Mouse (Mus musculus) adrenal gland, adult 8-10 months (tissue): ENCODE measurements around the gene Cflar. TPM values are rescaled to one million over a fixed set of nuclear protein-coding genes. Genes with fewer than 3 reads are reported as not detected.
"Not testable (repeated sequence)": the region's sequence is repeated elsewhere in the genome, so short reads cannot be mapped to it uniquely, and the experiment has no call there.

Experiments
- DNase-seq: peaks from one replicate; pipeline ENCODE4 v3.0.0; 2022
- total RNA-seq, 4 experiments: library from RNA; stranded (reverse); gene quantifications; 2 replicates each; pipeline ENCODE4 v1.2.4; 2022

Cflar gene
- total RNA-seq, 4 experiments from 2014 or later, result 108 to 144 (median 125) TPM

DNA sequence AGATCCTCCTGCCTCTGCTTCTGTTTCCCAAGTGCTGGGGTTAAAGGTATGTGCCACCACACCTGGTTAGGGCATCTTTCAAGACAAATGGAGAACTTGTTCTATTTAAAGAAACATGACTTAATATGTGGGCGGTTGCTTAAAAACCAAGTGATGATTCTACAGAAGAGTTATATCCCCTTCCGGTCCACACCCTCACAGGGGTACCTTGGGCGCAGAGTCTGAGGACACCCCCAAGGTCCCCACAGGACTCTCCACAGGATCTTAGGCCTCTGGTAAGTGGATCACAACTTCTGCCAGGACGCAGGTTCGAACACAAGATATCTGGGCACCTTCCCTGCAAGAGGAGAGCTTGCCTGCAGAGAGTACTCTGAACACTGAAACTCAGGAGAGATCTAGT lies 64.1 kb downstream of the Cflar start:
- DNase-seq, result no peak

DNA sequence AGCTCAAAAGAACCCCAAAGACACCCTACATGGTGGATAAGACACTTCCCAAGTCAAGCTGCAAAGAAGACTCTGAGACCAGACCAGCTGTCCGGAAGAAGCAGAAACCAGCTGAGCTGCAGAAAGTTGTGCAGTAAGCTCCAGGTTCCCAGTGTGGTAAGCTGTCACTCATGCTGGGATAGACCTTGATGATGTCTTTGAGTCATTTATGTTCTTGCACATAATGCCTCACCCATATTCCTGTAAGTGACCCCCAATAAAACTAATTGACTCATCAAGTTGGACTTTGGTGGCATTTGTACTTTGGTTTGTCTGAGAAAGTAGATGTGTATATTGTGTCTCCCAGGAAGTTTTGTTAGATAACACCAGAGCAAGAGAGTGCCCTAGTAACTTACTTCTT lies 66.3 kb downstream of the Cflar start:
- DNase-seq, result no peak

DNA sequence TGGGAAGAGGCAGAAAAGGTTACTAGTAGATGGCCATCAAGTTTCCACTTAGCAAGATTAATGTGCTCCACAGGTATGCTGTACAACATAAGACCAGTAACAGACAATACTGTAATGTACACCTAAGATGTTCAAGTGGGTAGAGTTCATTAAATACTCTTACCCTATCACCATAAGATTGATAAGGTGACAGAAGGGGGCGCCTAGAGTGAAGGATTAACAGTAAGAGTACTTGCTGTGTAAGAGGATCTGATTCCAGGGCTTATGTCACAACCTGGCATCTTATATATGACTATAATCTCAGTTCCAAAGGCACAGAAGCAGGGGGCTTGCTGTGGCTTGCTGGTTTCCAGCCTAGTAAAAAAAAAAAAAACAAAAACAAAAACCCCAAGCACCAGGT lies 66.9 kb downstream of the Cflar start:
- DNase-seq, result no peak

DNA sequence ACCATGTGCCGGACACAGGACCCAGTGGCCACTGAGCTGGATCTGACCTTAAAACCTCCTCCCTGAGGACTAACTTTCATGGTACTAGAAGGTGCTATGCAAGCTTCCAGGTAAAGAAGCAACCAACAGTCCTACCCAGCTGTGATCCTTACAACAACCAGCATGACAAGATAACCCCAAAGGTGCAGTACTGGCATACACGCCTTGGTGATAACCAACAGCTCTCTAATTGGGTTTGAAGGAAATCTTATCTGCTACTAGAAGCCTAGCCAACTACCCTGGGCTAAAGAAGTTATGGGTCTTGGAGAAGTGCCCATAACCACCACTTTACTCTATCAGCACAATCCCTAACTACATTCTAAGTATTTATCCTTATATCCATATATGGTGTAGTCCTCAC lies 75.0 kb downstream of the Cflar start:
- DNase-seq, result no peak

DNA sequence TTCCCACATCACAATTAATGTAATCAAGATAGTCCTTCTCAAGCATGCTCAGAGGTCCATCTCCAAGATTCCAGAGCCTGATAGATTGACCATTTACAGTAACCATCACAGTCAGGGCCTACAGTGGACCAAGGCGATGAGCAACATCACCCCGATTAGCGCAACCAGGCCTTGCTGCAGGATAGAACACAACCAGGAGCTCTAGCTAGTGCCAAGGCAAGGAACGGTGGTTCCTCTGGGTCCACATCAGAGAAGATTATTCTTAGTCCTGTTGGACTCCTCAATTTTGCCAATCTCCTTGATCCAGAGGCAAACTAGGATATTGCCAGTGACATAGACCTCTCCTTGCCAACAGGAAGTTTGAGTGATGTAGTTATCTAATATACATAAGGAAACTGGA lies 77.1 kb downstream of the Cflar start:
- no peak for DNase-seq

DNA sequence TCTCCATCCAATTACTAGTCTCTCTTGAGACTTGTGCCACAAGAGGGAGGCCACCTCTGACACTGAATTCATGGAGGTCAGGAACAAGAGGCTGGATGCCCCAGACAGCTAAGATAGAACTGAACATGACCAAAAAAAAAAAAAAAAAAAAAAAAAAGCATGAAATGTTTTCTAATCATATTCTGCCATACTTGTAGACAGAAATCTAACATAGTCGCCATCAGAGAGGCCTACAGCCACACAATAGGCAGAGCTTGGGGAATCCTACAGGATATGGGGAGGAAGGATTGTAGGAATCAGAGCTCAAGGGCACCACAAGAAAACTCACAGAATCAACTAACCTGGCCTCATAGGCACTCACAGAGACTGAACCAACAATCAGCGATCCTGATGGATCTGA lies 83.4 kb downstream of the Cflar start:
- DNase-seq, result no peak

DNA sequence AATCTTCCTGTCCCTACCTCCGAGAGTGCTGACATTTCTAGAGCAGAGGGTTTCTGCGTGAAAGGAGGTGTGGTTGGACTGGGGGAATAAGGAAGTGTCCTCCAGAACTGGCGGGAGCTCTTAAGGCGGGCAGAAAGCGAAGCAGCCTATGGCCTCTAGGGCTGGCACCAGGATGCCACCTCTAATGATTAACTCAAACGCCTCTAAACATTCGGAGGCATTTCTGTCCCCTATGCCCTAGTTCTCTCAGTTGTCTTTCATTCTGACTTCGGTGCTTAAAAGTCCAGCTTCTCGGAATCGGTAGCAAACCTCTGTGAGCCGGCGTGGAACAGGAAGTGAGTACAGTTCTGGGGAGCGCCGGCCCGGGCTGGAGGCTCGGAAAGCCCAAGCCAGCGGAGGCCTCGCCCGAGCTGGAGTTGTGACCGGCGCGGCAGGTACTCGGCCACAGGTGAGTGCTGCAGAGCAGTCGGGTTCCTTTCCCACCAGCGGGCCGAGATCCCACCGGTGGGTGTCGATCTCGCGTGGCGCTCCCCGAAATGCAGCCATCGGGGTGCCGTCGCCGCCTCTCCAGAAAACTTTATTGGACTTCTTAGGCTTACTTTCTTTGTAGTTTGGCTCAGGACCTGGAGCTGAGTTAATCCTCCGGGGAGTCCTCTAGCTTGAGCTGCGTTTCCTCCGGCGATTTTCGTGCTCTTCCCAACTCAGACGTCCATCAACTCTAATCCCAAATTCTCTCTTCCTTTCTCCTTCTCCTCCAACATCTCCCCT lies 84.2 kb downstream of the Cflar start, which contains the start of gene Casp8:
TSS of gene Casp8 (plus strand) at position 84 of the 768 bp plus-strand sequence.
- DNase-seq, result peak; percentile 55

DNA sequence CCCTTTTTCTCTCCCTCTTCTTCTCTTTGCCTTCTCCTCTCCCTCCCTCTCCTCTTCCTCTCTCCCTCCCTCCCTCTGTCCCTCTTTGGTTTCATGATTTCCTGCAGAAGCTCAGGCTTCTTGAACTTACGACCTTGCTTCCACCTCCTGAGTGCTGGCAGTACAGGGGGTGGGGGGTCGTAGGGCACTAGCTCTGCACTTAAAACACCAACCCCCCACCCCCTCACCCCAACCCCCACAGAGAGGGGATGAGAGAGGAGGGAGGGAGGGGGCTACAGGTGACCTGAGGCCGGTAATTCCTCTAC lies 84.7 kb downstream of the Cflar start:
- no peak for DNase-seq

DNA sequence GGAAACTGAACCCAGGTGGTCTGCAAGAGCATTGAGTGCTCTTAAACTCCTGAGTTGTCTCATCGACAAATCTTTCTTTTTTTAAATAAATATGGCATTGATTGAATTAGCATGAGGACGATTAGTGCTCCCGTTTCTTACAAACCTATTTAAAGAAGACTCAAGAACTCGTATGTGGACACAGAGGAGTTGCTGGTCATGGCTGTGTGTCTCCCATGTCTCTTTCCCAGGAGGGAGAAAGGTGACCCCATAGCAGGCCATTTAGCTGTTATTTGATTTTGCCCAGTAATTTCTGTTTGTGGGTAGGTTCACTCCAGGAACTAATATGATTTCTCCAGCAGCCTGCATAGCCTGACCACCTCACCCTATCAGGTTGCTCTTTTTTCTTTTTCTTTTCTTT lies 85.5 kb downstream of the Cflar start:
- DNase-seq, result no peak

DNA sequence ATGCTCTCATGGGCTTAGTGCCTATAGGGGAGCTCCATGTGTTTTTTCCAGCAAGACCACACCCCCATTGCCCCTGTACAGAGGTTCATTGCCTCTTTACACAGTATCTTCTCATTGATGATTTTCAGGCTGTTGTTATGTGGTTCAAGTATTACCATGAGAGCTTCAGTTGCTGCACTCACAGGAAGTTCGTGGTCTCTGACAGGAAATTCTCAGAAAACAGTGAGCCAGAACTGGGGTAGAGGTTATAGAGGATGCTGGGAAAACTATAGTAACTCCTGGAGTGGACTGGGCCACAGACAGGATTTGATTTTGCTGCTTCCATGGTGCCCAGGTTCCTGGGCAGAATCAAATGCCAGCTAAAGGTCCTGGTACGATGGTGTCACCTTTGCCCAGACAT lies 86.1 kb downstream of the Cflar start:
- DNase-seq, result no peak

DNA sequence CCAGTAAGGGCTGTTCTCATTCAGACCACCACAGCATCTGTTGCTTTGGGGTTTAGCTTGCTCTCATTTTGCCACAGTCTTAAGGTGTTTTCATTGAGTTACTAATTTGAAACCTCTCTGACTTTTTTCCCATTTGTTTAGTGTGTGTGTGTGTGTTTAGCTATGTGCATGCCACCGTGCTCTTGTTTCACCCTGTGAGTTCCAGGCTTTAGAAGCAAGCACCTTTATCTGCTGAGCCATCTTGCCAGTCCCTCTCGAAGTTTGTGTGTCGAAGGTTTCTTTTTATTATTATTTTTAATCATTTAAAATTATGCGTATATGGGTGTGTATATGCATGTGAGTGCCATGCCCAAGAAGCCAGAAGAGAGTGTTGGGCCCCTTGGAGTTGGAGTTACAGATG lies 87.6 kb downstream of the Cflar start:
- no peak for DNase-seq

DNA sequence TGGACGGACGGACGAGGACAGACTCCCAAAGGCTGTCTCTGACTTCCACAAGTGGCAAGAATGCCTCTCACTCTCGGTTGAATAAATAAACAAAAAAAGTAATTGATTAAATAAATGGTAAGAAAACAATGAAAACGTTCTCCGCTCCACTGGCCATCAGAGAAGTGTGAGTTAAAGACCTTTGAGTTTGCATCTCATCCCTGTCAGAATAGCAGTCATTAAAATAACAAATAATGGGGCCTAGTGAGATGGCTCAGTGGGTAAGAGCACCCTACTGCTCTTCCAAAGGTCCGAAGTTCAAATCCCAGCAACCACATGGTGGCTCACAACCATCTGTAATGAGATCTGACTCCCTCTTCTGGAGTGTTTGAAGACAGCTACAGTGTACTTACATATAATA lies 89.3 kb downstream of the Cflar start:
- not testable (repeated sequence) for DNase-seq

DNA sequence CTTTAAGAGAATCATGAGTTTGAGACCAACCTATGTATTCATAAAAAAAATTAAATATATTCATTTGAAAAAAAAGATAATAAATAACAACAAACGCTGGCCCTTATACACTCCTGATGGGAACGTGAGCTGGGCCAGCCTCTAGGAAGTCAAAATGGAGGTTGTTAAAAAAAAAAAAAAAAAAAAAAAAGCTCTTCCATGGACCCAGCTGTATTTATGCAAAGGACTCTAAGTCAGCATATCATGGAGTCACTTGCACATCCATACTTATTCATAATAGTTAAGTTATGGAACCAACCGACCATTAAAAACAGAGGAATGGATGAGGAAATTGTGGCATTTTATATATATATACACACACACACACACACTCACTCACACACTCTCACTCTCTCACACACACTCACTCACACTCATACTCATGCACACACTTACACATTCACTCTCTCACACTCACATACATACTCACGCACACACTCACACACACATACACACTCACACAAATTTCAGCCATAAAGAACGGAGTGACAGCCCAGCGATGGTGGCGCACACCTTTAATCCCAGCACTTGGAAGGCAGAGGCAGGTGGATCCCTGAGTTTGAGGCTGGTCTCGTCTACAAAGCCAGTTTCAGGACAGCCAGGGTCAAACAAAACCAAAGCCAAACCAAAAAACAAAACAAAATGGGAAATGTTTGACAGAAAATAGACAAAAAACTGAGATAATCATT lies 90.4 kb downstream of the Cflar start:
- no peak for DNase-seq

DNA sequence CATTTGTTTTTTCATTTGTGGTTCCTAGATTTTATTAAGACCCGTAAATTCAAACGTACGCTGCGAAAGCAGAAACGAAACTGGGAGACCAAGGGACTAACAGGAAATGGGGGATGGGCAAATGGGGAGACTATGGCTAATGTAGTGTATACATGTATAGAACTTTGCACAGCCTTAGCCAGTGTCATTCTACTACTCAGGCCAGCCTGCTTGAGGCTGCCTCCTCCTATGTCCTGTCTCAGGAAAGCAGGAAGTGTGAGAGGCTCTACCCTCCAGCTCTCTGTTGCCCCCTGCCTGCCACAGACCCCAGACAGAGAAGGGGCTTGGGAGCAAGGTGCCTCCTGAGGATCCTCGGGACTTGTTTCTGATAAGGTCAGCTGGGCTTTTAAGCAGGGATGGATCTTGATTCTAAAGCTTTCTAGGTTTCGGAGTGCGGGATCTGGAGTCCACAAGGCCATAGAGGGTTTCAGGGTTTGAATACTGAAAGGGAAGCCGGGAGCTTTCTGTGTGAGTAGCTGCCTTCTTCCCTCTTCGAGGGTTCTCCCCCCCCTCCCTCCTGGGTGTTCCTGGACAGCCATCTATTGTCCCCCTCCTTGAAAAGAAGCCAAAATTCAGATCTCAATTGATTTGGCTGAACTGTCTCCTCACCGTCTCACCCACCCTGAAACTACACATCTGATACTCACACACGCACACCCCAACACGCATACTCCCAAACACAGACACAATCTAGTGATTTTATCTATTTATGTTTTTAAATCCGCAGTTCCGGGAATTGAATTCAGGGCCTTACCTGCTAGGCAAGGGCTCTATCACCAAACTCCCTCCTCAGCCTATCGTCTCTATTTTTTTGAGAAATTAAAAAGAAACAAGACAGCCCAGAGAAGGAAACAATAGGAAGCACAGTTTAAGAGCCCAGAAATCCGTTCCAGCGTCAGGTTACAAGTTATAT lies 91.3 kb downstream of the Cflar start:
- DNase-seq, result no peak

DNA sequence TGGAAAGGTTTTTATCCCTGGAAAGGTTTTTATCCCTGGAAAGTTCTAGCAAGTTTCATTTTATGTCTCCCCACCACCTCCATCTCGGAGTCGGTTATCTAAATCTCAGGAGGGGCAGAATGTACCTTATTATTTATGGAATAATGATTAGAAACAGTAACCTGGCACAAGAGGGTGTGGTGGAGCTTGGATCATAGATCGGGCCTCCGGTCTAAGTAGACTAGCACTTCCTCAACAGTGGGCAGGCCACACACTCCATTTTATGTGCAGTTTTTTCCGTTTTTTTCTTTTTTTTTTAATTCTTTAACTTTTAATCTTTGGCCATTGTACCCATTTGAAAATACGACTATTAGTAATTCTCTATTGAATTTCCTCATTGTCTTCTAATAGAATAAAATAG lies 92.2 kb downstream of the Cflar start:
- DNase-seq, result no peak

DNA sequence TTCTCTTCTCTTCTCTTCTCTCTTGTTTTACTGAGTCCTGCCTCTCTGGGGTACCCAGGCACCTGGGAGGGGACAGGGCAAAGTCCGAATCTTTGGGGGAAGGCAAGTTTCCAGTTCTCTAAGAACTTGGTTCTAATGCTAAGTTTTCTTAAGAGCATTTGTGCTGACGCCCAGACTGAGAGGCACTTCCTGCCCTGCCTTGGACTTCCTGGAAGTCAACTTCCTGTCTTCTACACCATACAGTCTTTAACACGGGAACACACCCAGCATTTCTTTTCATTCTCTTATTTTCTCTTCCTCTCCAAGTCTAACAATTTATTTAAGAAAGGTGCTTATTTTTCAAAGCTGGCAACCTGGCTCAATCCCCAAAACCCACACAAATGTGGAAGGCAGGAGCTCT lies 95.3 kb downstream of the Cflar start:
- DNase-seq, result no peak

Other genes with a start within 250 kb of the Cflar start
- gene Orc2, start 206.4 kb upstream of the Cflar start, total RNA-seq, result 10 to 100 TPM; 20.9 to 29.4 (median 24.9) TPM
- 10 to 100 TPM; 32.3 to 50.3 (median 43.5) TPM for gene Fam126b, start 125.2 kb upstream of the Cflar start, total RNA-seq
- gene Ndufb3, start 125.1 kb upstream of the Cflar start, total RNA-seq, result 100 to 1,000 TPM in 3 of 4 experiments, 10 to 100 TPM in 1; 92.6 to 154 (median 113) TPM
- gene Als2cr12, start 15.5 kb upstream of the Cflar start, total RNA-seq, result 1 to 10 TPM in 1 of 4 experiments, under 1 TPM in 3; 0.17 to 1.0 (median 0.76) TPM
- gene Casp8, start 83.9 kb downstream of the Cflar start, total RNA-seq, result 10 to 100 TPM; 20.2 to 29.9 (median 22.8) TPM